Mouse (Mus musculus) kidney, embryonic 16.5 days (tissue): ENCODE data around the gene Kcnk18. TPM values are rescaled to one million over a fixed set of nuclear protein-coding genes. Genes with fewer than 3 reads are reported as not detected.

Source experiments
- ATAC-seq: fragments of 200-750 bp; cut with Nextera tagmentation; 2 replicates; pipeline ENCODE4 v1.8.0; 2017; ENCODE audit warnings: moderate TSS enrichment; ENCODE audit not compliant: low FRiP score, low TSS enrichment
- H3K27ac ChIP-seq: fragments of 300-500 bp; sonication (generic); 2 replicates; pipeline ENCODE4 v1.5.1; 2014; ENCODE audit warnings: low read length
- H3K27me3 ChIP-seq: fragments of 300-500 bp; sonication (generic); 2 replicates; pipeline ENCODE4 v1.6.1; 2014; ENCODE audit warnings: low read length, control low read depth, mixed read lengths; ENCODE audit not compliant: insufficient read depth
- H3K36me3 ChIP-seq: fragments of 300-500 bp; sonication (generic); 2 replicates; pipeline ENCODE4 v1.6.1; 2014; ENCODE audit warnings: low read length, control low read depth, mixed read lengths; ENCODE audit not compliant: insufficient read depth
- H3K4me1 ChIP-seq: fragments of 300-500 bp; sonication (generic); 2 replicates; pipeline ENCODE4 v1.6.1; 2014; ENCODE audit warnings: low read length, control low read depth, mixed read lengths; ENCODE audit not compliant: insufficient read depth
- H3K4me2 ChIP-seq: fragments of 300-500 bp; sonication (generic); replicated peaks from 2 replicates; pipeline ENCODE4 v1.6.1; 2014; ENCODE audit warnings: low read depth, low read length
- H3K4me3 ChIP-seq: fragments of 300-500 bp; sonication (generic); 2 replicates; pipeline ENCODE4 v1.5.1; 2014; ENCODE audit warnings: mild to moderate bottlenecking, low read length
- H3K9ac ChIP-seq: fragments of 300-500 bp; sonication (generic); replicated peaks from 2 replicates; pipeline ENCODE4 v1.6.1; 2014; ENCODE audit warnings: low read length
- H3K9me3 ChIP-seq: fragments of 300-500 bp; sonication (generic); 2 replicates; pipeline ENCODE4 v1.6.1; 2016; ENCODE audit warnings: low read length, control low read depth
- WGBS: fragments of 180-500 bp; shearing (Covaris S2); extraction: QIAGEN DNeasy Blood & Tissue Kit; methylation state at CpG from one replicate; pipeline ENCODE4 v1.1.7; 2014; 5-methylcytosine and 5-hydroxymethylcytosine counted together
- polyA plus RNA-seq: library from polyadenylated mRNA; unstranded; fragments of >200 nt; fragmentation: Nextera tagmentation; extraction: Ambion mirVana; gene quantifications from 2 replicates; pipeline ENCODE4 v1.2.1, GENCODE M21; 2015

Gene Kcnk18
- polyA plus RNA-seq = not detected in 2 replicates

DNA sequence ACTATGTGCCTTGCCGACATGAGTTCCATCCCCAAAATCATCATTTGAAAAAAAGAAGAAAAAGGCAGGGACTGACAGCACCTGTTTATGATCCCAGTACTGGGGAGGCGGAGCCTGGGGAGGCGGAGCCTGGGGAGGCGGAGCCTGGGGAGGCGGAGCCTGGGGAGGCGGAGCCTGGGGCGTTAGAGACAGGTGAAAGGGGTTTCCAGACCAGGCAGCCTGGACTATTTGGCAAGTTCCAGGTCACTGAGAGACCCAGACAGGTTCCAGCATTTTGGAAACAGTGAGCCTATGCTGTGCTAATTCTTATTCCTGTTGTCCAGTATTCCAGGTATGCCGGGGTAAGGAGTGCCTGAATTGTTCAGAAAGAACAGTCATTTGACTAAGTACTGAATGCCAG, at the start of gene Kcnk18:
Gene Kcnk18 (plus strand): TSS at position 224 of the 400 bp plus-strand sequence.
- H3K4me1 ChIP-seq = no peaks in the 10 kb centered on the region
- 71% methylated on average over 8 of the region's 8 CpGs for WGBS
- no peaks in the 10 kb centered on the region for H3K36me3 ChIP-seq
- no peak for ATAC-seq
- H3K9ac ChIP-seq = no peak within 1 kb of the TSS
- H3K27ac ChIP-seq = no peak within 1 kb of the TSS
- no peaks in the 10 kb centered on the region for H3K27me3 ChIP-seq
- H3K9me3 ChIP-seq = no peaks in the 10 kb centered on the region
- H3K4me2 ChIP-seq = no peak within 1 kb of the TSS
- no peak within 1 kb of the TSS for H3K4me3 ChIP-seq

DNA sequence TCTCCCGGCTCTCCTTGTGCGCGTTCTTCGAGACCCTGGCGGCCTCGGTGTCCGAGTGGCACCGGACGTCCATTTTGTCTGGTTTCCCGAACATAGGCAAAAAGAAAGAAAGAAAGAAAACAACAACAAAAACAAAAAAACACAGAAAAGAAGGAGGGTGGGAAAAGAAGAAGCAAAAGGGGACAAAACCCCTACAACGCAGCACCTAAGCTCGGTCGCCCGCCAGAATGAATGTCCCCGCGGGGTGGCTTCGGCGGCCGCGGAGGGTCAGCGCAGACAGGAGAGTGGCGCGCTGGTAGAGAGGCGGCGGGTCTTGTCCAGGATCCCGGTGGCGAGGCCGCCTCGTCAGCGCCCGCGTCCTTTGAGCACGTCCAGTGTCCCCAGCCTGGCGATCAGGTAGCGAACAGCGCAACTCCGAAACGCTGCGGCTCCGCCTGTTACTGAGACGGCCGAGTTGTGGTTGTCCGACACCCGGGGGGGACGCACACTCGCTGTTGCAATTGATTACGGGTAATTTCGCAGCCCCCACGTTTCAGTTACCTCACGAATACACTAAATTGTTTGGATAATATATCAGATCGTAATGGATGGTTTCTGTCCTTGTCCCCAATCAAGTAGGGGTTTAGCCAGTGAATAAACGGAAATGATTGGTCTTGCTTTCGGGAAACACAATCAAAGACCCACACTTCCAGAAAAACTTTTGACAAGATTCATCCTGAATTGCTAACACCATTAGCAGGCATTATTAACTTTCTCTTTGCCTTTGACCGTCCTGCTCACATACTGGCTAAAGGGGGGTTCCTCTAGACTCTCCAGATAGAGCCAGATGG, 48.9 kb upstream of the Kcnk18 start, which contains the start of gene Vax1:
Gene Vax1 (minus strand): TSS at position 121 of the 830 bp plus-strand sequence.
- H3K36me3 ChIP-seq = no peaks in the 10 kb centered on the region
- under 1% methylated on average over 54 of the region's 54 CpGs for WGBS
- H3K4me3 ChIP-seq = peak within 1 kb of the TSS; percentile 32
- H3K4me2 ChIP-seq = peak within 1 kb of the TSS; percentile 19
- peaks cover 30% of the 10 kb centered on the region for H3K4me1 ChIP-seq
- no peak for ATAC-seq
- H3K27ac ChIP-seq = no peak within 1 kb of the TSS
- H3K9ac ChIP-seq = no peak within 1 kb of the TSS
- H3K27me3 ChIP-seq = peaks cover 98% of the 10 kb centered on the region
- H3K9me3 ChIP-seq = no peaks in the 10 kb centered on the region

DNA sequence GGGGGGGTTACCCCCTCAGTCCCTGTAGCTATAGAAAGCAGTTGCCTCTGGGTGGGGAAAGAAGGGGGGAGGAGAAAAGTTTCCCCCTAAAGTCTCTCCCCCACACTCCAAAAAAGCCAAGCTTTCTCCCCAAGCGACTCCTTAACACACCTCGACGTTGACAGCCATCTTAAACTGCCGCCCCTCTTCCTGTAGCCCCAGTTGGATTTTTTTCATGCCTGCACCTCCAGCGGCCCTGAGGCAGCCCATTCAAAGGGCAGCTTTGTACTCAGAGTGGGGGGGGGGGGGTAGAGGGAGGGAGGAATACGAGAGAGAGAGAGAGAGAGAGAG, 48.3 kb upstream of the Kcnk18 start:
- H3K27ac ChIP-seq = no peak overlapping the region
- no peak overlapping the region for H3K4me2 ChIP-seq
- H3K9me3 ChIP-seq = no peaks in the 10 kb centered on the region
- WGBS = 0% methylated on average over 5 of the region's 6 CpGs
- peaks cover 98% of the 10 kb centered on the region for H3K27me3 ChIP-seq
- H3K9ac ChIP-seq = no peak overlapping the region
- no peak for ATAC-seq
- H3K4me3 ChIP-seq = 0 out of 2 replicates have a peak overlapping the region, but pooled peaks have one; percentile 32
- H3K4me1 ChIP-seq = peaks cover 30% of the 10 kb centered on the region
- H3K36me3 ChIP-seq = no peaks in the 10 kb centered on the region

DNA sequence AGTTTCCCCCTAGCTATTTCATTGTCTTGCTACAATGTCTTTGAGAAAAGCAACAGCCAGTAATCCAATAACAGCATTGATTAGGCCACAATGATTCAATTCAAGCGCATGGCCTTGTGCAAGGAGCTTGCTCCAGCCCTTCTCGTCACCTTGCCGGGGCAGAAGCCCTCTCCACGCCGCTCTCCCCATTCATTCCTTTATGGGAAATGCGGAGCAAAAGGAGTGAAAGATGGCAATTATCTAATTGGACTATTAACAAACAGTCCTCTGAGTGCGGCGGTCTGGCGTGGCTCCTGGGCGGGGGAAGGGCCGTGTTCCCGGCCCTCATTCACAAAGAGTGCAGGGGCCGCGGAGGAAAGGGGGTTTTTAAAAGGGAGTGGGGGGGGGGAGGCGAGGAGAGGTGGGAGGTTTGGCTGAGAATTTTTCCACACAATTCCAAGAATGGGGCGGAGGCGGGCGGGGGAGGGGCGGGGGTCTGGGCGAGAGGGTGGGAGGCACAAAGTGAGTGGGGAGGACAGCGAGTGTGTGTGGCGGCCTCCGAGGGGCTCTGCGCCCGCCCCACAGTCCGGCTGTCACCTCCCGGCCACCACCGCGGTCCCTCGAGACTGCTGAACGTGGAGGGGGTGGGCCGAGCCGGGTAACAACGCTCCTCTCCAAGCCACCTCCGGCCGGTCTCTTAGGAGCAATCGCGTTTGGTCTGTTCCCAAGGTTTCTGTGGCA, 47.7 kb upstream of the Kcnk18 start:
- H3K9ac ChIP-seq = no peak overlapping the region
- H3K27me3 ChIP-seq = peaks cover 98% of the 10 kb centered on the region
- WGBS = 1% methylated on average over 37 of the region's 38 CpGs
- 0 out of 2 replicates have a peak overlapping the region, but pooled peaks have one; percentile 15 for H3K4me2 ChIP-seq
- H3K4me1 ChIP-seq = peaks cover 24% of the 10 kb centered on the region
- ATAC-seq = no peak
- H3K36me3 ChIP-seq = no peaks in the 10 kb centered on the region
- no peak overlapping the region for H3K27ac ChIP-seq
- no peak overlapping the region for H3K4me3 ChIP-seq
- H3K9me3 ChIP-seq = no peaks in the 10 kb centered on the region

DNA sequence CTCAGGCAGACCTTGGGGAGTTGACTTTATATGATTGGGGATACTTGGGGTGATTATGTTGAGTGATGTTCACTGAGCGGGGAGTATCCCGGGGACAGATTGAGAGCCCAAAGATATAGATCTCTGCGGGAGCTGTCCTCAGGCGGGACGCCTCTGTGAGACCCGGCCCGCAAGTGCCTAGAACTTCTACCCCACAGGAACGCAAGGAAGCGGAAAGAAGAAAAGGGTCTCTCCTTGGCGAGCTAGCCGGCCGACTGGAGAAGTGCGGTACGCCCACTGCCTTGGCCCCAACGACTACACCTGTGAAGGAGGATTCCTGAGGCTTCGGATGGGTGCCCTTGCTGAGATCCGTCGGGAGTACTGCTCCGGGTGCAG, 47.2 kb upstream of the Kcnk18 start:
- Histone ChIP-seq H3K27me3 (peaks cover 98% of the 10 kb centered on the region), H3K36me3 (no peaks in the 10 kb centered on the region), H3K27ac (no peak overlapping the region), H3K4me1 (peaks cover 19% of the 10 kb centered on the region), H3K4me3 (no peak overlapping the region), H3K9me3 (no peaks in the 10 kb centered on the region), H3K9ac (no peak overlapping the region), H3K4me2 (0 out of 2 replicates have a peak overlapping the region, but pooled peaks have one; percentile 15)
- ATAC-seq = no peak
- WGBS = under 1% methylated on average over 19 of the region's 19 CpGs

DNA sequence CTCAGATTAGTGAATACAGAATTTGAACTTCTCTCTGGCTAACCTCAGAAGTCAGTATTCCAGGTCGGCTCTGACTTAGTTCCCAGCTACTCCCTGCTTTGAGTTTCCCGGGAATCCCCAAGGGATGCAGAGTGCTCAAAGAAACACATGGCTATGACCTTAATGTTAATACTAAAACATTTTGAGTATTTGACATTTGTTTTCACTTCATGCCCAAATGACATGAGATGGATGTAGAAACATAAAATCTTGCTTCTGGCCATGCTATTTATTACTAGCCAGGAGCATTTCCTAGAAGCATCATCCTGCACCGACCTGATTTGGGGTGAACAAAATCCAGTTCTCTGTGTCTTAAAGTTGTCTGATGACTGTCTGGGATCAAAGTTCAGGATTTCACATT, 46.2 kb upstream of the Kcnk18 start:
- H3K9me3 ChIP-seq = no peaks in the 10 kb centered on the region
- 2% methylated on average over 3 of the region's 3 CpGs for WGBS
- no peak overlapping the region for H3K4me2 ChIP-seq
- H3K36me3 ChIP-seq = no peaks in the 10 kb centered on the region
- no peak overlapping the region for H3K27ac ChIP-seq
- H3K4me3 ChIP-seq = no peak overlapping the region
- ATAC-seq = no peak
- no peak overlapping the region for H3K9ac ChIP-seq
- peaks cover 19% of the 10 kb centered on the region for H3K4me1 ChIP-seq
- H3K27me3 ChIP-seq = peaks cover 96% of the 10 kb centered on the region

DNA sequence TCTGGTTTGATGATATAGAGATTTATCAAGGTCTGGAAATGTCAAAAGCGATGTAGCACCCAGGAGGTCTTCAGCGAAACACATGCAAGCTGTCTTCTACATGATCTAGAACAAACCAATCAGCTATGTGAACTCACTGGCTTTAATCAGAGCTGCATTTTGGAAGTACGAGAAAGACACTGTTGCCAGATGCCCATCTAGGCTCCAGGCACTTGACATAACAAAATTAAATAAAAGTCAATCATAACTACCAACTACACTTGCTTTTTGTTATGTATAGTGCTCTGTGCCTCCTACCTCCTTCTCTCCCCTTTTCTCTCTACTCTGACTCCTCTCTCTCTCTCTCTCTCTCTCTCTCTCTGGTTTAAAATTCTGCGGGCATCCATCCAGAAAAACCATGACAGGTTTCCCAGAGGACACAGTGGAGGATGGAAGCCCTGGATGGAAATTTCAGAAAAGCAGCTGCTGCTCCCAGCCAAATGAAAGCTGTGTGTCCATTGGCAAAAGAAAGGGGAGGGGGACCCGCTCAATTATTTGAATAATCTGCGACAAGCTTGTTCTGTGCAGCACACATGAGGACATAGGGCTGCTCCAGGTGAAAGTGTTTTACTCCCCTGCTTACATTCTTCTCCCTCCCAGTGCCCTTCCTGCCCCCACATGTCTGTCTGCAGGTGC, 45.5 kb upstream of the Kcnk18 start:
- Histone ChIP-seq H3K27me3 (peaks cover 94% of the 10 kb centered on the region), H3K9ac (no peak overlapping the region), H3K36me3 (no peaks in the 10 kb centered on the region), H3K4me1 (peaks cover 19% of the 10 kb centered on the region), H3K4me2 (no peak overlapping the region), H3K9me3 (no peaks in the 10 kb centered on the region), H3K27ac (no peak overlapping the region), H3K4me3 (no peak overlapping the region)
- WGBS = 11% methylated on average over 6 of the region's 6 CpGs
- no peak for ATAC-seq

DNA sequence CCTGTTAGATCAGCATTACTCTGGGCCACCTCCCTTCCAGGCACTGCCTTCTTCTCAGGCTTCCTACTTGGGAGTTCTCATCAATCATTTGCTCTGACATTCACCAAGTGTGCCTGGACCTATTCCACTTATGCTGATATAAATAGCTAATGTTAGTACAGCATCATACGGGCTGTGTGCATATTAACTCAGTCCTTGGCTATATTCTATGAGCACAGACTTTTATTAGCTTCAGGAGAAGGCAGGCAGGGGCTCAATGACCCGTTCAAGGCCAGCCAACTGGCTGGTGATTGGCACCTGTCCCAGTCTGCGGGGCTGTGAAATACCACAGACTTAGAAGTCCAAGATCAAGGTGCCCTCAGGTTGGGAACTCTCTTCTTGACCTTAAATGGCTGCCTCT, 35.0 kb upstream of the Kcnk18 start:
- no peaks in the 10 kb centered on the region for H3K4me1 ChIP-seq
- H3K4me2 ChIP-seq = no peak overlapping the region
- peak; percentile 59; the same call in 1 of the 2 replicates for ATAC-seq
- H3K36me3 ChIP-seq = no peaks in the 10 kb centered on the region
- H3K27me3 ChIP-seq = peaks cover 79% of the 10 kb centered on the region
- 29% methylated on average over 3 of the region's 3 CpGs for WGBS
- no peak overlapping the region for H3K27ac ChIP-seq
- no peaks in the 10 kb centered on the region for H3K9me3 ChIP-seq
- H3K9ac ChIP-seq = no peak overlapping the region
- no peak overlapping the region for H3K4me3 ChIP-seq

DNA sequence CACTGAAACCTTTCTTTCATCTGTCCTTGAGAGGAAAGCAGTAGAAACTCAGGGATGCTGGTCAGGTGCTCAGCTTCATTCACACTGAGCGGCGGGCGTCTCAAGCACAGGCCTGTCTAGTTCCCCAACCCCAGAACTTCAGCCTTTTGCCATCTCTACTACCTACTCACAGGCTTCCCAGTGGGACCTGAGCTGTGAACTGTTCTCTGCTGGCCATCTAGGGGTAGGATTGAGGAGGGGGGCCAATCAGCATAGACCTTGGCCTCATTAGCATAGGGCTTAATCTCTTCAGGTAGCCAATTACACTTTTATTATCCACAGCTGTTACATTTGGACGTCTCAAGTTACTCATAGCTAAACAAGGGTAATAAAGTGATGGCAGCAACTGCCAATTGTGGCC, 30.0 kb upstream of the Kcnk18 start:
- no peak overlapping the region for H3K4me3 ChIP-seq
- no peak for ATAC-seq

More for the DNA sequence above, 30.0 kb upstream of the Kcnk18 start:
- Histone ChIP-seq H3K27ac (no peak overlapping the region), H3K9me3 (no peaks in the 10 kb centered on the region), H3K36me3 (no peaks in the 10 kb centered on the region), H3K9ac (no peak overlapping the region), H3K4me2 (no peak overlapping the region), H3K4me1 (0 out of 2 replicates have a peak, but pooled peaks cover 2% of the 10 kb centered on the region), H3K27me3 (peaks cover 88% of the 10 kb centered on the region)
- 8% methylated on average over 4 of the region's 4 CpGs for WGBS
